Mouse (Mus musculus) bone marrow, adult 2 months (tissue): ENCODE measurements around the gene Xrcc3.

Experiments used
- CTCF ChIP-seq: fragments of 200-500 bp; IDR thresholded peaks from 2 replicates; pipeline ENCODE4 v1.5.1; 2011; ENCODE audit warnings: low read length, control low read depth; ENCODE audit not compliant: control insufficient read depth, insufficient read depth
- POLR2A ChIP-seq: fragments of 200-500 bp; IDR thresholded peaks from 2 replicates; pipeline ENCODE4 v1.6.1; 2011; ENCODE audit warnings: low read depth, mild to moderate bottlenecking, control low read depth, low read length, borderline replicate concordance; ENCODE audit not compliant: control insufficient read depth

- TF ChIP-seq POLR2A (no peak), CTCF (no peak)
These were observed 60.3 kb downstream of the Xrcc3 start for GRCm38 (mm10) chr12:111753347-111753746.
